Mouse (Mus musculus) brain, embryonic 18.5 days (tissue): ENCODE measurements around the gene Zfp799.
"Not testable (repeated sequence)": the region's sequence is repeated elsewhere in the genome, so short reads cannot be mapped to it uniquely, and the experiment has no call there.

Source experiments
- DNase-seq: peaks from one replicate; pipeline ENCODE4 v3.0.0-alpha.2; 2012; ENCODE audit warnings: low read depth, low spot score

Gene Zfp799

DNA sequence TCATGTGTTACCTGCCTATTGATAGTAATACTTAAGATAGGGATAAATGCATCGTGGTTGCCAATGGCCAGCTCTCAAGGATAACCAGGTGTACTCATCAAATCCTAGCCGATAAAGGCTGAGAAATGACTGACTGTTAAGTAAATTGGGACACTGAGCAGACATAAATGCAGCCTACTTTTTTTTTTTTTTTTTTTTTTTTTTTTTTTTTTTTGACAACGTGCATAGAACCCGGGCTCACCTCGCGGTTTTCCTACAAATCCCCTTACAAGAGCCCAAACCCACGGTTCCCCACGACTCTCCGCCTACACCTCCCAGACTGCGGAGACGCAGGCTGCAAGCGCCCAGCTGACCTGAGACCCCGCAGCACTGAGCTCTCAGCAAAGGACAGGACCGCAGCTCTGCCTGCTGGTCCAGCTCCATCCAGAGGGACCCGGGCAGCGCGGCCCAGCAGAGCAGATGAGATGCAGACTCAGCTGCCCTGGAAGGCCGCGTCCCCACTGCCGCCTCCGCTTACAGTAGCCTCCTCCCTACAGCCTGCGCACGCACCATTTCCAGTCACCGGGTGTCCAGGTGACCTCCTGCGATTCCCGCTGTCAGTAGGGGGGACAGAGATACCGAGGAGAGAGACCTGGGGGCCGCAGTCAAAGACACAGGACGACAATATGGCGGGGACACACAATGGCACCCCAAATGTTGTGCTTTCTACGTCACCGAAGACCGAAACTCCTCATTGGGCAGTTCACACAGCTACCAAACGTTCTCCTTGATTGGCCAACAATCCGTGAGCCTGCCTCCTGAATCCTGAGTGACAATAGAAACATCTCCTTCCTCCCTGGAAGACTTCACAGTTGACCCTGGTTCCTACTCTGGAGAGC is at the start of gene Zfp799:
Gene Zfp799 (minus strand): TSS at position 722 of the 878 bp plus-strand sequence.
- peak; percentile 87 for DNase-seq

DNA sequence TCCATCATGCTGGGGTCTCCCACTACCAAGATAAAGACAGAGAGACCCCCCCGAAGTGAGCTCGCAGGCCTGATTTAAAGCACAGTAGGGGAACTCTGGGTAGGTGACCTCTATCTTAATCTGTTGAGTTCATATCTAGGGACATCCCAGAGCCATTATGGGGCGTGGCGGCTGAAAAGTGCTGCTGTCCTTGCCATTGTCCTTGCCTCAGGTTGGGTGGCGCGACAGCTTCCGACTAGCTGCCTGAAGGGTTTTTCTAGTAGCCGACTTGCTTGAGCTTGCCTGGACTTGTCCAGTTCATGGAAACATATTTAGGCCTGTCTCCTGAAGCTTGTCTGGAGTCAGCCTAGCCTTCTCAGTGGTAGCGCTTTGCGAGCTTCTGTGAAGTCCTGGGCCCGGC is 48.7 kb upstream of the Zfp799 start:
- no peak for DNase-seq

DNA sequence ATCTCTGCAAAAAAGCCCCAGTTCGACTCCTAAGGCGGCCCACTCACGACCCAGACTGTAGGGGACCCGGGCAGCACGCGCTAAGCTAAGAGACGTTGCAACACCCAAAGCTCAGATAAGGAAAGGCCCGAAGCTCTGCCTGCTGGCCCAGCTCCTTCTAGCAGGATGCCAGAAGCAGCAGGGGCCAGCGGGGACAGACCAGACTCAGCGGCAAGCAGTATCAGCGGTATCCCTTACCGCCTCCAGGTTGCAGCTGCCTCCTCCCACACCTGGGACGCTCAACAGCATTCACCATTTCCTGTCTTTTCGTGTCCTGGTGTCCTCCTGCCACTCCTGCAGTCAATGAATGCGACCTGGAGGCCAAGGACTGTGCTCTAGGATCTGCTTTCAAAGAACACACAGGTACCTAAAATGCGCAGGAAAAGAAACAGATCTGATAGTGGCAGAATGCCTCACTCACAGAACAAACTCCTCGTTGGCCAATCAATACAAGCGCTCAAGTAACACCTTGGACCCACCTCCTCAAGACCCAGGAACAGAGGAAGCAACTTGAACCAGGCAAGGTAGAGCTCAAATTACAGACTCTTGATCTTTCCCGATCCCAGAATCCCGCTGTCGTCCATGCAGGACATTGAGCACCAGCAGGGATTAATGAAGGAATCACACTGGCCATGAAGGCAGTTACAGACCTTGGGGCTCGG is 47.6 kb upstream of the Zfp799 start:
- DNase-seq = no peak

DNA sequence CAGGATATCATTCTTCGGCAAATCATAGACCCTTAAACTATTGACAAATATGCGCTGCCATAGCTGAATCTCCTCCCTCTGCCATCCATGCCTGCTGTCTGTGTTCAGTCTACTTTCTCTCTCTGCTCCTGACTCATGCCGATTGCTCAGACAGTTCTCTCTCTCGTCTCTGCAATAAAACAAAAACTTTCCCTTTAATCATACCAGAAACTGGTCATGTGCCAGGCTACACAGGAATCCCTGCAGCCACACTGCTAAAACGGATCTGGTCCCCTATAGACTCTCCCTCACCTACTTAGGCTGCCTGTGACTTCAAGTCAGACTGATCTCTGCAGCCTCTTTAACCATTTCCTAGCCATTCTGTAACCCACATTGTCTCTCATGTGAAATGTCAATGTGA is 42.6 kb upstream of the Zfp799 start:
- no peak for DNase-seq

DNA sequence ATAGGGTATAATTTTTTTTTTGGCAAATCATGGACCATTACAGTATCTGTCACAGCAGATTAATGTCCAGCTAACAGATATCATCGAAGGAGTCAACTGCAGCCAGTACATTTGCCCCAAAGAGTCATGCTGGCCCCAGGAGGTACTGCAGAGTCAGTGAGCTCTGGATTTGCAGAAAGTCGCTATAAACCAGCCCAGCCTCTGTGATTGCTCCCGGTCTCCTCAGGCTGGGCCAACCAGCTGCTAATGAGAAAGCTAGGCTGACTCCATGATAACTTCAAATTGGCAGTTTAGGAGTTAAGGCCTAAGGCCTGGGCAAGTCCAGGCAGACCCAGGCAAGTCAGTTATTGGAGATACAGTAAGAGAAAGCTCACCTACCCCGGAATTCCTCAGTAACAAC is 42.0 kb upstream of the Zfp799 start:
- no peak for DNase-seq

DNA sequence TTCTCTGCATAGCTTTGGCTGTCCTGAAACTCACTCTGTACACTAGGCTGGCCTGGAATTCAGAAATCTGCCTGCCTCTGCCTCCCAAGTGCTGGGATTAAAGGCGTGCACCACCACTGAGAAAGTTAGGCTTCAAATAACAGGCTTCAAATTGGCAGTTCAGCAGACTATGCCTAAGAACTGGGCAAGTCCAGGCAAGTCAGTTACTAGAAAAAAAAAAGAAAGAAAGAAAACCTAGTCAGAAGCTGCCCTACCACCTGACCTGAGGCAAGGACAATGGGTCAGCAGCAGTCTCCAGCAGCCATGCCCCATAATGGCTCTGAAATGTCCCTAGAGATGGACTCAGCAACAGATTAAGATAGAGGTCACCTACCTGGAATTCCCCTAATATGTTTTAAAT is 41.4 kb upstream of the Zfp799 start:
- DNase-seq = no peak

DNA sequence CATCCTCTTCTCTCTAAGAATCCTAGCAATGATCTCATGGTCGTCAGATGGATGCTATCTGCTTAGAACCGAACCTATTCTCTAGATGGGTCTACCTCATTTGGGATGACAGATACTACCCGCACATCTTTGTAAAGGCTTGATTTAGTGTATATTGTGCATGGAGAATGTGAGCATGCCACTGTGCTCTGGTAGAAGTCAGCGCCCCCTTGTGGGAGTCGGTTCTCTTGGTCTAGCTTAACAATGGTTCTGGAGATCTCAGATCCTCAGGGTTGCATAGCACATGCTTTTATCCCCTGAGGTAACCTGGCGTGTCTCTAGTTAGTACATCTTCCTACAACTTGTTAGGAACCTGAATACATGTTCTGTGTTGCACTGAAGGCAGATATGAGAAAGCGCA is 37.2 kb upstream of the Zfp799 start:
- DNase-seq = not testable (repeated sequence)

DNA sequence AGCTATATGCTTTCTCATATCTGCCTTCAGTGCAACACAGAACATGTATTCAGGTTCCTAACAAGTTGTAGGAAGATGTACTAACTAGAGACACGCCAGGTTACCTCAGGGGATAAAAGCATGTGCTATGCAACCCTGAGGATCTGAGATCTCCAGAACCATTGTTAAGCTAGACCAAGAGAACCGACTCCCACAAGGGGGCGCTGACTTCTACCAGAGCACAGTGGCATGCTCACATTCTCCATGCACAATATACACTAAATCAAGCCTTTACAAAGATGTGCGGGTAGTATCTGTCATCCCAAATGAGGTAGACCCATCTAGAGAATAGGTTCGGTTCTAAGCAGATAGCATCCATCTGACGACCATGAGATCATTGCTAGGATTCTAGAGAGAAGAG is 26.7 kb upstream of the Zfp799 start:
- DNase-seq = not testable (repeated sequence)

DNA sequence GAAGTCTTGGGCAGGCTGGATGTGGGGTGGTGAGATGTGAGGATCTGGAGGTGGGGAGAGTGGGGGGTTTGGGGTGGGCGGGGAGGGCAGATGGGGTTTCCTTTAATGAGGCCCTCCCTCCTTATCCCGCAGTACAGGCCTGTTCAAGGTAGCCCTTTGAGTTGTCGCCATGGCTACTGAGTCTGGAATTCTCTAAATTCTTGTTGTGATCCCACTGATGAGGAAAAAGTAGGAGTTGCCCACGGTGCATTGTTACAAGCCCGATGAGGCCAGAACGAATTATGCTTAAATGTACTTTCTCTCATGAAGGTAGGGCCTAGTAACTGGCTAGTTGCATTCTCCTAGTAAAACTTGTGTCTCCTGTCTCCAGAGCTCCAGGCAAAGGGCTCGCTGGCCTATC is 21.5 kb upstream of the Zfp799 start:
- no peak for DNase-seq

DNA sequence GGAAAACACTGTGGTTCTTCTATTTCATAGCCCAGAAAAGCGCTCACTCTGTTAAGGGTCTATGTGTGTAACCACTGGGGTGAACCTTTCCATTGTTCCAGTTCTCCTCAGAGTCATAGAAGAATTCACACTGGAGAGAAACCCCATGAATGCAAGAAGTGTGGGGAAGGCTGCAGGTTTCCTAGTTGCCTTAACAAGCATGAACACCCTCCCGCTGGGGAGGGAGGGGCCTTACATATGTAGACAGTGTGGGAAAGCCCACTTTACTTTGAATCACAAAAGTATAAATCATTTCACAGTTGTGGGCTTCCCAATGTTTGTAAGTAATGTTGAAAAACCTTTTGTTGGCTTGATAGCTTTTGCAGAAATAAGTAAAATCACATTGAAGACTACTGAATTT is 11.3 kb upstream of the Zfp799 start:
- no peak for DNase-seq

DNA sequence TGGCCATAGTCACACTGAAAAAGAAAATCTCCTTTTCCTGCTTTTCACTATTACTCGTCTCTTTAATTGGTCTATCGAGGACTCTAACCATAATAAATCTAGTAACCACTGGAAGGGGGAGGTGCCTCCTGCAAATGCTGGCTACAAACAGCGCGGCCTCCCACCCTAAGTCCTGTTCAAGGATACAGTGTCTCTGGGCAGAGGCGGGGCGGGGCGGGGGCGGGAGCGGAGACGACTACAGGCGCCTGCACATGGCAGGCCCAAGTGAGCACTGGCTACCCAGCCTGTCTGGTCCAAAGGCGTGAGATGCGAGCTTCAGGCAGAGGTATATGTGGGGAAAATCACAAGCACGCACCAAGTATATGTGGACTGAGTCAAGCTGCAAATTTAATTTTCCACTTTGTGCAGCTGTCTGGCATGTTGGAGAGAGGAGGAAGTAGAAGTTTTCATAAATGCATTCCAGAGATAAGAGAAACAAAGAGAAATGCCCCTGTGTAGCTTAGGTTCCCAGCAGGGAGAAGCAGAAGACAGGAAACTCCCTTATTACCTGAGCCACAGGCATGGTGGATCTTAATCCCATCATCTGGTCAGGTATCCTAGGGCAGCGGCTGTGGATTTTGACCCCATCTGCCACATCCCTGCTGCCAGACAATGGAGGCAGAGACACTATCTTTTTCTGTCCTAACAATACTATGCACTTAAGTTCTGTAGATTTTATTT is 9.2 kb upstream of the Zfp799 start:
- DNase-seq = no peak

DNA sequence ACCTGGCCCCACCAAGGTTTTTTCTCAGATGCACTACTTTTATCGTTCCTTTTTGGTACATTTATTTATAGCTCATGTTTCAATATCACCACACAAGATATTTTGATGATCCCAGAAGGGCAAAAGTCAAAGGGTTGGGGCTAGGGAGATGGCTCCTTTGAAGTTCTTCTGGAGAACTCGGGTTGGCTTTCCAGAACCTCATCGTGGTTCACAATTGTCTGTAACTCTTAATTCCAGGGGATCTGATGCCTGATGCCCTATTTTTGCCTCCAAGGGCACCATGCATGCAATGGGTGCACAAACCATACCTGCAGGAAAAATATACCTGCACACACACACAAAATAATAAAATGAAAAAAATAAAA is 339 bp upstream of the Zfp799 start:
- DNase-seq = no peak

DNA sequence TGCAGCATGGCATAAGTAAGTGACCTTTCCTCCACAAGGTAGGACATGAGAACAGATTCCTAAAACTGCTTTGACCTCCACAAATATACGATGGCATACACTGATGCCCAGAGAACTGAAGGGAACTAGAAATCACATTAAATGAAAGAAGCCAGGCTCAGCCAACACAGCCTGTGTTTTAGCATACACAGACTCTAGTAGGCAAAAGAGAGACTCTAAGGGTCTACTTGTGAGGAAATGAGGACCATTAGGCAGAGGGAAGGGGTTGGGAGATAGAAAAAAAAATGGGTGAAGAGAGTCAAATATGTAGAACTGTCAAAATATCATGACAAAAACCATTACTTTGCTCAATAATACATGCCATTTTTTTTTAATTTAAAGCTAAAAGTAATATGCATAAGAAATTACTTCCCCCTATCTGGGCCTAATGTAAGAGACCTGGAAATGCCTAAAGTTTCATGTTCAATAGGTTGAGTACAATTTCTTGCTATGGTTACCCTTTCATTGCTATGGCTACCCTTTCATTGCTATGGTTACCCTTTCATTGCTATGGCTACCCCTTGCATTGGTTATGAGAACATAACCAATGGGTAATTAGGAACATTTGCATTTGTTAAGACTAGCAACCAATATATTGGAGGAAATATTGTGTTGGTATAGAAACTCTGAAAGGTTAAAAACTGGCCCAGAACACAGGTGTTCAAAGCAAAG is 13.8 kb downstream of the Zfp799 start:
- DNase-seq = no peak

DNA sequence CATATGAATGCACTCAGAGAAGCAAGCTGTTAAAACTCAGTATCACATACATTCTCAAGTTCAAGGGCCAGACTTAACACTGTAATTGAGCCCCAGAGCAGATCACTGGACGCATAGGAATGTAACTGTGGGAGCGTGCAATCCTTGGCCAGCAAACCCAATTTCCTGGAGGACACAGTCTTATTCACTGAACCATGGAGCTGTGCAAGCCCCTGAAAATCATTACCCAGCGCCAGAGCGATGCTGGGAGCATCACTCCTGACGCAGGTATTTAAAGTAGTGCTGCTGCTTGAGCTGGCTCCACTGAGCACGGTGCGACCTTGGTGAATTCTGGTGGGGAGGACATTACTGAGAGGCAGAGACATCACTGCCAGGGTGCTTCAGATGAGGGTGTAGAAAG is 15.9 kb downstream of the Zfp799 start:
- no peak for DNase-seq

DNA sequence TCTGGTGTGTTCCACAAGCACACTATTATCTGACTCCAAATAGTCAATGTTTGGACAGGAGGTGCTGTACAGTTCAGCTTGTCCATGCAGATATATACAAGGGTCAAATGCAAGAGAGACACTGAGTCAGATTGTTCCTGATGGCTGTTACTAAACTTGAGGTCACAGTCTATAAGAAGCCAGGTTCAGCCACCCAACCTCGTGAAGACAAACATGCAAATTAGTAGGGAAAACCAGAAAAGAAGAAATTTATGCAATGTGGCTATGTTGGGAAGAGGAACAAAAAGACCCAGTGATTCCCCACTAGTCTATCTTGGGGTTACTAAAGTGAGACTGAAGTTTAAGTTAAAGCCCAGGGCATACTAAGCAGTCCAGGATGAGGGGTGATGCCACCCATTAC is 19.4 kb downstream of the Zfp799 start:
- DNase-seq = no peak

DNA sequence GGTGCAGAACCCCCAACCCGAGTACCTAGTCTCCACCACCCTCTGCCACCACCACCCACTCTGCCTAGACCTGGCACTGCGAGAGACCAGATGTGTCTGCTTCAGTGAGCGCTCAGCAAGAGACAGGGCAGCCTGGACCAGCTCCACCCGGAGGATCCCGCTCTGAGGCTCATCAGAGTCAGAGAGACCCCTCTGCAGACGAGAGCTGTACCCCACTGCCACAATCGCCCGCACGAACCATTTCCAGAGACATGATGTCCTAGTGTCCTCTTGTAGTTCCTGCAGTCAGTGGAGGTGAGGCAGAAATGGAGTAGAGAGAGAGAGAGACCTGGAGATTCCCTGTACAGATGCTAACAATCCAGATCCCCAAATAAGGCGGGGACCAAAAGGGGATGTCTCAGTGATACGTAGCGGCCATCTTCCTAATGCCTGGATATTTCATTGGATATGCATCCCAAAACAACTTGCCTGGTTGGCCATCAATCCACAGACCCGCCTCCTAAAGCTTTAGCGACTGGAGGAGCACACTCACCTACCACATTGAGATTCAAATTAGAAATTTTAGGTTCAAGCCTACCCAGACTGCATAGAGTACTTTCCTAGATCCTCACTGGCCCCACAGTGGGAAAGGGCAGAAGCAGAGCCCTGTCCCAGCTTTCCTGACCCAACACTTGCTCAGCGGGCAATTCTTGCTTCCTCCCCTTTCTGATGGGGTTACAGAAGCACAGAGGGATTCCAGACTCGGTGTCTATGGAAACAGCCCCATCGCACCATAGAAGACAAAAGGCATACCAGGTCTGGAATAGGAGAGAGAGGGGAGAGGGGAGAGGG is 20.3 kb downstream of the Zfp799 start, which contains the start of gene Zfp811:
Gene Zfp811 (minus strand): TSS at position 388 of the 831 bp plus-strand sequence.
- DNase-seq = peak; percentile 82

DNA sequence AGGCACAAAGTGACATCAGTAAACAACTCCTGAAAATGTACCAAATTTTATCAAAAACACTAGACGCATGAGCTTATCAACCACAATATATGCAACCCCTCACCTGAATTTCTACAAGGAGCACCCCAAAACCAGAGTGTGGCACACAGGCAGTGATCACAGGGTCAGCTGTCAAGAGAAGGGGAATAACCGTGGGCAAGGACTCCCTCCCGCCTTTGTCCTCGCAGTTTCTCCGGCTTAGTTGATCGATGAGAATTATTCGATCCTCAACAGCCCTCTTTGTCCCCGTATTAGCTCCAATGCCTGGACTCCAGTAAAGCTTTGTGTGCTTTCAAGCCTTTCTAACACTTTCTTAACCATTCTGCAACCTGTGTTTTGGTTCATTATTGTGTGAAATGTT is 21.1 kb downstream of the Zfp799 start:
- DNase-seq = no peak

DNA sequence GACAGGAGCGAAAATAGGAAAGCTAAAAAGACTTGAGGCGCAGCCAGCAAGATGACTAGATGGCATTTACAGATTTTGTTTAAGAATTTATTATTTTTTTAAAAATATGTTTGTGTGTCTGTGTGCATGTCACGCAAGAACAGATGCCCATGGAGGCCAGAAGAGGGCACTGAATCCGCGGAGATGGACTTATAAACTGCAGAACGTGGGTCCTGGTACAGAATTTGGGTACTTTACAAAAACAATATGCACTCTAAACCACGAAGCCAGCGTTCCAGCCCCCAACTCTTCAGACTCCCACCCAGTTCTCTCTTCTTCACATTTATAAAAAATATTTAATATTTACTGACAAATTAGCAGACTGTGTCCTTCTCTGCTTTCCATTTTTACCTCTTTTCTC is 40.8 kb downstream of the Zfp799 start:
- DNase-seq = no peak

DNA sequence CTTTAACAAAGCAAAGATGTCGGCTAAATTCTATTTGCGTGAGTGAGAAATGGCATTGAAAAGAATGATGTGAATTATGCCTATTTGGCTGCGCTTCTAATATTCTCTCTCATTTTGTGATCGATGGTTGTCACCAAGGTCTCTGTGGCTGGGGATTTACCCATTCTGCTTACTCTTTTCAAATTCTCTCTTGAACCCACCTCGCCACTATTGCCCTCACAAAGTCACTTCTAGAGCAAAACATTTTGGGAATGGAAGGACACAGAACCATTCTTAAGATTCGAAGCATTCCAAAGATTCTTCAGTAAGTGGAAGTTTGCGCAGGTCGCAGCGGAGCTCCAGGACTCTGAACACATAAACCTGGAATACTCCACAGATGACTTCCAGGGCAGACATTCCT is 41.5 kb downstream of the Zfp799 start:
- DNase-seq = no peak

DNA sequence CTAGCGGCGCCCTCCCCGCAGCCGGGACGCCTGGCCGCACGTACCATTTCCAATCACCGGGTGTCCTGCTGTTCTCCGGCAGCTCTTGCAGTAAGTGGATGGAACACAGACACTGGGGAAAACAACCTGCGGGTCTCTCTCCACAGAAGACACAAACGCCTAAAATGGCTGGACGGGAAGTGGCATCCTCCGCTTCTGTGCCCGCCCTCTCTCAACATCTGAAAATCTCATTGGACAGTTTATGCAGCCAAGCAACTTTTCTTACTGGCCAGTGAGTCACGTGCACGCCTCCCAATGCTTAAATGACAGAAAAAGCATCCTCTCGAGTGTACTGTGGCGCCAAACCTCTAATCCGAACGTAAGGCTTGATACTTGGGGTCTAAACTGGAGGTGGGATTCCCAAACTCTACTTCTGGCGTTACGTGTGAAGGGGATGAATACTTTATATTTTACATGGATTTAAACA is 41.9 kb downstream of the Zfp799 start, which contains the start of gene Zfp871:
Gene Zfp871 (minus strand): TSS at position 194 of the 466 bp plus-strand sequence.
- peak; percentile 90 for DNase-seq
